Mouse (Mus musculus): ENCODE data around the gene Mpv17l2. TPM values are rescaled to one million over a fixed set of nuclear protein-coding genes. Genes with fewer than 3 reads are reported as not detected.

The Mpv17l2 gene
- polyA plus RNA-seq, 1 experiment from 2014 or later = 46.1 TPM

DNA sequence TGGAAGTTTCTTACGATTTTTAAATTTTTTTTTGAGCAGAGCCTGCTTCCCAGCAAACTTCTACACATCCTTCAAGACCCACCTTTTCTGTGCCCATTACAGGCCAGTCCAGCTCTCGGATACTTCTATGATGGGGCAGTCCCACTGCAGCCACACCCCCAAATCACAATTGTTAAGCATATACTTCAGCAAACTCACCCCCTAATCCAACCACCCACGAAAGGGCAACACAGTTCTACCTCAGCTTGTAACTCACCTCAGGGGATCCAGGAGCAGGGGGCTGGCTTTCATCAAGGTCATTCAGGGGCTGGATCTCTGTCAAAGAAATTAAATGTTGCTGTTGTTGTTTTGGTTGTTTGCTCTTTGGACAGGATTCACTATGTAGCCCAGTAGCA is 26.3 kb upstream of the Mpv17l2 start:
- H3K36me3 ChIP-seq = peaks cover 72% of the 10 kb centered on the region
- H3K27ac ChIP-seq = no peak overlapping the region
- peak overlapping the region; percentile 41 for H3K4me2 ChIP-seq
- H3K4me3 ChIP-seq (replicated peaks) = no peak overlapping the region
- H3K9me3 ChIP-seq (replicated peaks) = no peaks in the 10 kb centered on the region
- H3K9ac ChIP-seq = no peak overlapping the region
- WGBS = 86% methylated on average over 3 of the region's 3 CpGs
- H3K27me3 ChIP-seq = no peaks in the 10 kb centered on the region
- no peak for ATAC-seq (replicated peaks; ENCODE audit: low FRiP score)
- peaks cover 44% of the 10 kb centered on the region for H3K4me1 ChIP-seq

DNA sequence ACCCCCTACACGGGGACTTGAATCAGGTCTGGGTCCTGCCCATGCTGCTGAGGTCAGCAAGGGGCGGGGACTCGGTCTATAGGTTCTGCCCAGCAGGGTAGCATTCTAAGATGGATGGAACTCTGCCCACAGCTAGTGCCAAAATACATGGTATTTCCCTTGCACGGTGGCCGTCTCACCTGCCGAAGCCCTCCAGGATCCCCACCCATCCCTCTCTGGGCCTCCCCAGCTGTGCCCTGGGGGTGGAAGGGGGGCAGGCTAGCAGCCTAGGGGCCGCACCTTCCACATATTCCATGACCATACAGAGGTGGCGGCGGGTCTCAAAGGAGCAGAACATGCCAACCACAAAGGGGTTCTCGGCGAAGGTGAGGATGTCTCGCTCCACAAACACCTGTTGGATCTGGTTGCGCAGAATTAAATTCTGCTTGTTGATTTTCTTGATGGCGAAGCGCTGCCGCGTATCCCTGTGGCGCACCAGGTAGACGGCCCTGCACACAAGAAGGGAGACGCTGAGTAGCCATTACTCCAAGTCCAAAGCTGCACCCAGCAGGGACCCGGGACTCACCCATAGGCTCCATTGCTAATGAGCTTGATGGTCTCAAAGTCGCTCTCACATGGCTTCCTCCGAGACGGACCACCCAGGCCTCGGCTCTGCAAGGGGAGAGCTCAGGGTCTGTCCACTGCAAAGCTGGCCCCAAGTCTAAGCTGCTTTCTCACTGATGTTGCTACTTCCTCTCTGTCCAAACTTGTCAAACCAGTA is 25.7 kb upstream of the Mpv17l2 start:
- Histone ChIP-seq H3K4me2 (no peak overlapping the region), H3K36me3 (peaks cover 78% of the 10 kb centered on the region), H3K4me1 (peaks cover 38% of the 10 kb centered on the region), H3K9me3 (replicated peaks) (no peaks in the 10 kb centered on the region), H3K27me3 (no peaks in the 10 kb centered on the region), H3K27ac (no peak overlapping the region), H3K4me3 (replicated peaks) (no peak overlapping the region), H3K9ac (no peak overlapping the region)
- WGBS = 86% methylated on average over 25 of the region's 25 CpGs
- no peak for ATAC-seq (replicated peaks; ENCODE audit: low FRiP score)

DNA sequence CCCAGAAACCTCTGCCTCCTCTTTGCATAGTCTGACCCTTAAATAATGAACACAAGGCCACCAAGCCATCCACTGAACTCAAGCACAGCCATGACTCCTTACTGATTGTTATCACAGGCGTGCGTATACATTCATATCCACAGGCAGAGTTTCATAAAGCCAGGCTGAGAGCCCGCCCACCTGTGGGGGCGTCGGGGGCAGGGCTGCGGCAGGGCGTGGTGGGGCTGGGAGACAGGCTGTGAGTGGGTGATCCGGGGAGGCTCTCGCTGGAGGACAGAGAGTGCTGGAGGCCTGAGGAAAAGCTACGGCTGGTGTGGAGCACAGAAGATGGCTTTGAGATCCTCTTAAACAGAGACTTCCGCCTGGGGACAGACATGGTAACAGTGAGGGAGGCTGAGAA is 19.3 kb upstream of the Mpv17l2 start:
- Histone ChIP-seq H3K4me1 (peaks cover 31% of the 10 kb centered on the region), H3K4me3 (replicated peaks) (no peak overlapping the region), H3K4me2 (no peak overlapping the region), H3K27me3 (no peaks in the 10 kb centered on the region), H3K36me3 (peaks cover 70% of the 10 kb centered on the region), H3K27ac (no peak overlapping the region), H3K9ac (no peak overlapping the region), H3K9me3 (replicated peaks) (no peaks in the 10 kb centered on the region)
- WGBS = 74% methylated on average over 11 of the region's 11 CpGs
- no peak for ATAC-seq (replicated peaks; ENCODE audit: low FRiP score)

DNA sequence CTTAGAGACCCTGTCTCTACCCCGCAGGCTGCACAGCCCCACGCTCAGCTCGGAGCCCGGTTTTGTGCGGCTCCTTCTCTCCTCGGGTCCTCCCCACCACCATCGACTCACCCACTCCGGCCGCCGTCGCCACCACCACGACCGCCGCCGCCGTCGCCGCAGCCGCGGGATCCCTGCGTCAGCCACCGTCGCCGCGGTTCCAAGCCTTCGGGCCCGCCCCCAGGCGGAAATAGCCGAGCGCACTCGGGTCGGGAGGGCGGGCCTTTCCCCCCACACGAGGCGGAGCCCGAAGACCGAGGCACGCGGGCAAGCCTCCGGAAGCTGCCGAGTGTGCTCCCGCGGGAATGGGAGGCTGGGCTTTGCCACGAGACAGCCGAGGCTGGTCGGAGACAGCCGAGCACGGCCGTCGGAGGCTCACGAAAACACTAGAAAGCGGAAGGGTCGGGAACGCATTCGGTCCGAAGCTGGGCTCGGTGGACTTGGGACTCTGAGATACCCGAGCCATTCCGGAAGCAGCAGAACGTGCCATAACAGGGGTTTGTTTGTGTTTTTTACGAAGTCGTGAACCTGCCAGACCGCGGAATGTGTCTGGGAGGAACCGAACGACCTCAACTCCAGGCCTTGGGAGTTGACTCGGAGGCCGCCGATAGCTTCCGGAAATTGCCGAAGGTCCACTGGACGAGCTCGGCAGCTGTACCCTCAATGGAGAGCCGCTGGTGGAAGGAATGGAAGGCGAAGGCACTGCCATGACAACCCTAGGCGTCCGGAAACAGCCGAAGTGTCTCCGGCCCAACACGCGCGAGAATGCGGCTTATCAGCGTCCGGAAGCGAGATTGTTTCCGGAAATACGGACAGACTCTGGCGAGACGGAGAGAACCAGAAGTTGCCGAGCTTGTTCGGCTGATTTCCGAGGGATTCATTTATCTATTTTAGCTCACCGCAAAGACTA is 16.0 kb upstream of the Mpv17l2 start, which contains the start of gene Pik3r2:
TSS of gene Pik3r2 (minus strand) at position 218 of the 949 bp plus-strand sequence.
- peak; percentile 93 for ATAC-seq (replicated peaks; ENCODE audit: low FRiP score)
- WGBS = under 1% methylated on average over 94 of the region's 94 CpGs
- H3K4me3 ChIP-seq (replicated peaks) = peak within 1 kb of the TSS; percentile 77
- peak within 1 kb of the TSS; percentile 76 for H3K4me2 ChIP-seq
- peak within 1 kb of the TSS; percentile 88 for H3K9ac ChIP-seq
- H3K4me1 ChIP-seq = peaks cover 59% of the 10 kb centered on the region
- no peaks in the 10 kb centered on the region for H3K9me3 ChIP-seq (replicated peaks)
- peak within 1 kb of the TSS; percentile 99 for H3K27ac ChIP-seq
- H3K36me3 ChIP-seq = peaks cover 70% of the 10 kb centered on the region
- no peaks in the 10 kb centered on the region for H3K27me3 ChIP-seq

DNA sequence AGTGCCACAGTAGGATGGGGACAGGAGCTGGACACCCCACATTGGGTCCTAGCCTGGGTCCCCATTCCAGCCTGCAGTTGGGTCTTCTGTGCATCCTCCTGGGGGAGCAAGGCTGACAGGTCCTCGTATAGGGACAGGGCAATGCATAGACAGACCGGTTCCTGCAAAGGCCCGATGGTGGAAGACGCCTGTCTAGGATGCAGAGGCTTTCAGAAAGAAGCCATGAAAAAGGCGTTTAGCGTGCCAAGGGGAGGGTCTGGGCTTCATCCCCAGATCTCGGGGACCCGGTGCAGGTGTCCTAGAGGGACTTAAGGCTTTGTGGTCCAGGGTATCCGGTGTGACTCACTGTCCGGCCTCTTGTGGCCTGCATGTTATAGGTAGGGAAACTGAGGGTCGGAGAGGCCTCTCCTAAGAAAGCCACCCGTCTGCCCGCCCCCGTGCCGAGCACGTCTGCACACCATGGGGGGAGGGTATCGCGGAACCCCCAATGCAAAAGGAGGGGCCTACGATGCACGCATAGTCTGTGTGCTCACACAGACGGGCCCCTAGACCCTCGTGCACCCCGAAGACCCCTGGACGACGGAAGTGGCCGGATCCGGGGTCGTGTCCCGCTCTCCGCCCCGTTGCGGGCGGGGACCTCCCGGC is 15.2 kb upstream of the Mpv17l2 start:
- Histone ChIP-seq H3K4me2 (peak overlapping the region; percentile 76), H3K9me3 (replicated peaks) (no peaks in the 10 kb centered on the region), H3K27ac (peak overlapping the region; percentile 99), H3K27me3 (no peaks in the 10 kb centered on the region), H3K4me1 (peaks cover 59% of the 10 kb centered on the region), H3K4me3 (replicated peaks) (peak overlapping the region; percentile 77), H3K36me3 (peaks cover 70% of the 10 kb centered on the region), H3K9ac (peak overlapping the region; percentile 88)
- no peak; the same call in 1 of the 2 replicates for ATAC-seq (replicated peaks; ENCODE audit: low FRiP score)
- WGBS = 3% methylated on average over 34 of the region's 34 CpGs

DNA sequence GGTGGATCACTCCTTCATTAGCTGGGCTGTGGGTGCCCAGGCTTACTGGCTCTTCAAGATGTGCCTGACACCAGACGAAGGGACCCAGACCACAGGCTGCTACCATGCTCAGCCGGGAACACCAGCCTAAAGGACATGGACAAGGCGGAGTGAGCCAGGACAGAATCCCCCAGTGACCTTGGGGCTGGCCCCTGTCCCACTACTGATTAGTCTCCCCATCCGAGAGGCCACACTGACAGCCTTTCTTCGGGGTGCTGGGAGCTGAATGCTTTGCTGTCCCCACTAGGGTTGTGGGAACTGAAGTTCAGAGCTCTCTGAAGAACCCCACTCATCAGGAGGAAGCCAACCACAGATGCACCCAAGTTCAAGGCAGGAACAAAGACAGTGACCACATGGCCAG is 14.5 kb upstream of the Mpv17l2 start:
- Histone ChIP-seq H3K4me2 (peak overlapping the region; percentile 76), H3K27me3 (no peaks in the 10 kb centered on the region), H3K4me3 (replicated peaks) (peak overlapping the region; percentile 77), H3K9me3 (replicated peaks) (no peaks in the 10 kb centered on the region), H3K27ac (no peak overlapping the region; the same call in 1 of the 2 replicates), H3K4me1 (peaks cover 57% of the 10 kb centered on the region), H3K36me3 (peaks cover 70% of the 10 kb centered on the region), H3K9ac (peak overlapping the region; percentile 88)
- ATAC-seq (replicated peaks; ENCODE audit: low FRiP score) = no peak
- 89% methylated on average over 5 of the region's 5 CpGs for WGBS

DNA sequence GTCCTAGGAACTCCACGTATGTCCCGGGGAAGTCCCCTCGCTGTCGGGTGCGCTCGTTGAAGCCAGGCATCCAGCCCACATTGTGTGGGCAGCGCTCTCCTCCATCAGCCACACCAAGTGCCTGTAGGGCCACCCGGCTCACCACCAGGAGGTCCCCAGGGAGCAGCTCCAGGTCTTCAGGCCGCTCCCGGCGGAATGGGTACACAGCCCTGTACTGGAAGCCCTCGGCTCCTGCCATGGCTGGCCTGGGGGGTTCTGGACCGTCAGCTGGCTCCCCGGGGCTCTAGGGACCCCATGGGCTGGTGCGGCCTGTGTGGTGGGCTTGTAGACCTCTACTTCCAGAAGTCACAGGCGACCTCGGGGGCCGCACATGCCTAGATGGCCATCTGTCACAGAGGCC is 14.0 kb upstream of the Mpv17l2 start:
- no peak for ATAC-seq (replicated peaks; ENCODE audit: low FRiP score)
- Histone ChIP-seq H3K27ac (no peak overlapping the region), H3K36me3 (peaks cover 70% of the 10 kb centered on the region), H3K27me3 (no peaks in the 10 kb centered on the region), H3K9me3 (replicated peaks) (no peaks in the 10 kb centered on the region), H3K4me3 (replicated peaks) (0 out of 2 replicates have a peak overlapping the region, but pooled peaks have one; percentile 77), H3K4me2 (no peak overlapping the region), H3K9ac (peak overlapping the region; percentile 88; the same call in 1 of the 2 replicates), H3K4me1 (peaks cover 54% of the 10 kb centered on the region)
- WGBS = 93% methylated on average over 18 of the region's 18 CpGs

DNA sequence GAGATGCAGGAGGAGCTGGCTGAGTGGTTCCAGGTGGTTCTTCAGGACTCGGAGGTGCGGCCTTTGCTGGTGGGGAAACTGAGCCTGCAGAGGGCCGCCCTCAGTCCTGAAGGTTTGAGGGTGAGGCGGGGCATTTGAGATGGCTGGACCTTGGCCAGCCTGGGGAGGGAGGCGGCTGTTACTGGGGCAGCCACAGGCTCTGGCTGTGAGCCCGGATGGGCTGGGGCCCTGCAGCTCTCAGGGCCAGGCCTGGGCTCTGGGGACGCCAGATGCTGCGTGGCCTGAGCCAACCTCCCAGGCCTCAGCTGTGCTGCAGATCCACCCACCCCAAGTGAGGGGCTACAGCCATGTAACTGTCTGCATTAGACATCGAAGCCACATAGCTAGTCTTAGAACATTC is 13.1 kb upstream of the Mpv17l2 start:
- ATAC-seq (replicated peaks; ENCODE audit: low FRiP score) = no peak
- 63% methylated on average over 9 of the region's 9 CpGs for WGBS
- Histone ChIP-seq H3K9me3 (replicated peaks) (no peaks in the 10 kb centered on the region), H3K27ac (0 out of 2 replicates have a peak overlapping the region, but pooled peaks have one; percentile 55), H3K9ac (peak overlapping the region; percentile 88), H3K36me3 (peaks cover 68% of the 10 kb centered on the region), H3K4me3 (replicated peaks) (0 out of 2 replicates have a peak overlapping the region, but pooled peaks have one; percentile 4), H3K4me1 (peaks cover 51% of the 10 kb centered on the region), H3K27me3 (no peaks in the 10 kb centered on the region), H3K4me2 (peak overlapping the region; percentile 24; the same call in 1 of the 2 replicates)

DNA sequence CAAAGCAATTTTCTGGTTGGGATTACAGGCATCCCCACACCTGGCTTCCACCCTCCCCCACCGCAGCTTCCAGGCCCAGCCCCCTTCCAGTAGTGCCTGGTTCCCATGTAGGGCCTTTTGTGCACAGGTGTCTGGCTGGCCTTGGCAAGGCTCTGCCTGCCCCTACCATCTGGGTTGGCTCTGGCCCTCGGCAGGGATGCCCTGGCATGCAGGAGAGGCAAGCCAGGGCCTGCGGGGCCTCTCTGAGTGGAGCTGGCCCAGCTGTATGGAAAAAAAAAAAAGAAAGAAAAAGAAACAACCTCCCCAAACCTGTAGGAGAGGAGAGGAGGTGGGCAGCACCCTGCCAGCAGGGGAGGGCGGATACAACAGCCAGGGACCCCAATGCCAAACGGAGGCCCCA is 12.7 kb upstream of the Mpv17l2 start:
- H3K4me2 ChIP-seq = peak overlapping the region; percentile 24; the same call in 1 of the 2 replicates
- H3K9ac ChIP-seq = peak overlapping the region; percentile 88; the same call in 1 of the 2 replicates
- H3K36me3 ChIP-seq = peaks cover 68% of the 10 kb centered on the region
- no peaks in the 10 kb centered on the region for H3K9me3 ChIP-seq (replicated peaks)
- no peak overlapping the region for H3K27ac ChIP-seq
- 90% methylated on average over 5 of the region's 5 CpGs for WGBS
- peaks cover 49% of the 10 kb centered on the region for H3K4me1 ChIP-seq
- no peak for ATAC-seq (replicated peaks; ENCODE audit: low FRiP score)
- H3K4me3 ChIP-seq (replicated peaks) = no peak overlapping the region
- no peaks in the 10 kb centered on the region for H3K27me3 ChIP-seq

DNA sequence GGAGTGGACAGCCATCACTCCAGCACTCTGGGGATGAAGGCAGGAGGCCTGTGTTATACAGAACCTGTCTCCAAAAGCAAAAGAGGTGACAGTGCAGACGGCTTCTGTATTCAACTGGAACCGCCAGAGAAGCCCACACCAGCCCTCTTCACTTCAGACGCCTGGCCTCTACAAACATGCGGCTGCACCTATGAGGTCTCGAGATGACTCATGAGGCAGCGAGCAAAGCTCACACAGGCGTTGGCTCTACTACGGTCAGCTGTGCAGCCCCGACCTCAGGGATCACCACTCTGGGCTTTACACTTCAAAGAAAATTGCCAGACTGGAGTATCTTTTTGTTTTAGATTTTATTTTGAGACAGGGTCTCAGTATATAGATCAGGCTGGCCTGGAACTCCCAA is 12.1 kb upstream of the Mpv17l2 start:
- no peak overlapping the region for H3K4me2 ChIP-seq
- ATAC-seq (replicated peaks; ENCODE audit: low FRiP score) = no peak
- peaks cover 69% of the 10 kb centered on the region for H3K36me3 ChIP-seq
- 0 out of 2 replicates have a peak overlapping the region, but pooled peaks have one; percentile 3 for H3K9ac ChIP-seq
- 80% methylated on average over 9 of the region's 9 CpGs for WGBS
- peaks cover 47% of the 10 kb centered on the region for H3K4me1 ChIP-seq
- H3K27me3 ChIP-seq = no peaks in the 10 kb centered on the region
- 0 out of 2 replicates have a peak overlapping the region, but pooled peaks have one; percentile 1 for H3K27ac ChIP-seq
- H3K9me3 ChIP-seq (replicated peaks) = no peaks in the 10 kb centered on the region
- no peak overlapping the region for H3K4me3 ChIP-seq (replicated peaks)

DNA sequence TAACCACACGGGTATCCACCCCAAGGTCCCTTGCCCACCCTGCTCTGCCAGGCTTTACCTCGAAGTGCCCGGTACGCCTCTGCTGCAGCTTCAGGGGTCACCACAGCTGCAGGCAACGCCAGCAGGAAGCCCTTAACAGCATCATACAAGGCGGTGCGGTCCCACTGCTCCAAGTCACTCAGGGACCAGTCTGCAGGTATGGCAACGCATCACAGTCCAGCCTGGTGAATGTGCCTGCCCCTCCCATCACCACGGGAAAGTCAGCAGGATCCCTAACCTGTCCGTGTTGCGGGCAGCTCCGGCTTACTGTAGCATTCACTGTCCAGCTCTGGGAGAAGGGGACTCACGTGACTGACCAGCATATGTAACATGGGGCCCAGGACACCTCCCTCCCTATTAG is 11.3 kb upstream of the Mpv17l2 start:
- H3K4me2 ChIP-seq = no peak overlapping the region
- no peak for ATAC-seq (replicated peaks; ENCODE audit: low FRiP score)
- H3K27me3 ChIP-seq = no peaks in the 10 kb centered on the region
- H3K27ac ChIP-seq = no peak overlapping the region
- H3K9ac ChIP-seq = 0 out of 2 replicates have a peak overlapping the region, but pooled peaks have one; percentile 16
- no peak overlapping the region for H3K4me3 ChIP-seq (replicated peaks)
- peaks cover 48% of the 10 kb centered on the region for H3K4me1 ChIP-seq
- 94% methylated on average over 13 of the region's 13 CpGs for WGBS
- H3K9me3 ChIP-seq (replicated peaks) = no peaks in the 10 kb centered on the region
- peaks cover 74% of the 10 kb centered on the region for H3K36me3 ChIP-seq

Measured in kidney, embryonic 15.5 days (tissue).